Mouse (Mus musculus): ENCODE data around the gene Slc6a1.

Gene Slc6a1

DNA sequence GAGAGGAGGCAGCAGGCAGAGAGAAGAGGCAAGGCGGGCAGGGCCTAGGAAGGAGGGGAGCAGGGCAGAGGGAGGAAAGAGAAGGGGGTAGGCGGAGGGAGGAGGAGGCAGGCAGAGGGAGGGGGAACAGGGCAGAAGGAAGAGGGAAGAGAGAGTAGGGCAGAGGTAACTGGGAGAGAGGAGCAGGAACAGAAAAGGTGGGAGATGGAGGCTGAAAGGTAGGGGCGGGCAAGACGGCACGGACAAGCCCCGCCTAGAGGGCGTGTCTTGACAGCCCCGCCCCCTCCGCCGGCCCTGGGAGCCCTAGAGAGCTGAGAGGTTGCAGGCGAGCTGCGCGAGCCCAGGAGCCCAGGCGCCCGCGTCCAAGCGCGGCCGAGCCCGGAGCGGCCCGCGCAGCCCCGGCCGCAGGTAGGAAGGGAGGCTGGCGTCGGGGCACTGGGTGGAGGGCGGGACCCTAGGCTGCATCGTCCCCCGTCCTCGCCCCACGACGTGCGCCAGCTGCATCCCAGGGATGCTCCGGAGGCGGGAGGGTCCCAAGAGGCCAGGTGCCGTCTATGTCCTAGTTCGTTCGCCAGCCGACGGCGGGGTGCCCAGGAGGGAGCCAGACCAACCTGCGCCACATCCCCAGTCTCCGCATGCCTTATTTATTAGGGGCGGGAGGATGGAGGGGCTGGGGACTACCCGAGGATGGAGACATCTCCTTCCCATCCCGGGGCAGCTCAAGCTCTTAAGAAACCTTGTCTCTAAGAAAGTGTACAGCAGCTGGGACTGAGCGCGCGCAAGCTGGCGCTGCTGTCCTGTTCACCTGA is at the start of gene Slc6a1:
Gene Slc6a1 (plus strand): TSS at position 167 of the 809 bp plus-strand sequence.
- DNase-seq (ENCODE audit: low read depth), result no peak

DNA sequence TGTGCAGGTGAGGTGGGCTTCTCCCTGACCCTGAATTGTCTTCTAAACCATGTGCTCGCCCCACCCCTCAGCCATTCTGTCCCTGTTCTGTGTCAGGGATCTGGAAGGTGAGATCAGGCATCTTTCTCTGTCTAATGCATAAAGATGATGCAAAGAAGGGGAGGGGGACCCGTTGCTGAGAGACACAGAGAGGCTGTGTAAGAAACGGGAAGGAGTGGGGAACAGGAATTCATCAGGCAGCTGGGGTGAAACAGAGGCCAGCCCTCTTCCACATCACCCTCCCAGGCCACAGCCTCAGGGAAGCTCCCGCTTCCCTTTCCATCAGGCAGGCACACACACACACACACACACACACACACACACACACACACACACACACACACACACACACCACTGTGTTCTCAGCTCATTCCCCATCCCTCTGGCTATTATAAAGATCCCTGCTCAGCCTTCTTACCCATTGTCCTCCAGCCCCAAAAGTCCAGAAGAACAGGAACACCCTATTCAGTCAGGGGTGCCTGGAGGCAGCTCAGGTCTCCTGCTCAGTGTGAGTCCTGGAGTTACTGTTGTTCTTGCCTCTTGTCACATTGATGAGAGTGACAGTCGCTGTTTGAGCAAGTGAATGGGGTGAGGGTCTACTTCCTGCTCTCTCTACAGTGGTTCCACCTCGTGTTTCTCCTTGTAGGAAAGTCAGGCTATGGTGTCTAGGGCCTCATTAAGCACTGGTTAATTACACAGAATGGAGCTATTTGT is 43.4 kb upstream of the Slc6a1 start:
- DNase-seq (ENCODE audit: low read depth), result no peak

DNA sequence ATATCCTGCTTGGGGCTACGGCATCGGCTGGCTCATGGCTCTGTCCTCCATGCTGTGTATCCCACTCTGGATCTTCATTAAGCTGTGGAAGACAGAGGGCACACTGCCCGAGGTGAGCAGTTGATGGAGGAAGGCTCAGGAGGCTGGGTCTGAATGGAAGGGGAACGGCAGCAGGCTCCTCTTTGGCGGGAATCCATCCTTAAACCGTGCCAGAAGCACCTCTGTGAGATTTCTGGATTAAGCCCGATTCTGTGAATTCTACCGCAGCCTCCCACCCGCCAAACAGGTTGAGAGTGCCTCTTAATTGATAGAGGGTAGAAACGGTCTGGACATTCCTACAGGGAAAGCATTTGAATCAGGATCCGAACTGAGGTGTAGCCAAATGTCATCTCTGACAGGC is 36.8 kb upstream of the Slc6a1 start:
- no peak for DNase-seq (ENCODE audit: low read depth)

GRCm38 (mm10) chr6:114250311-114250710 is 32.1 kb upstream of the Slc6a1 start:
- DNase-seq (ENCODE audit: low read depth), result peak; percentile 2

DNA sequence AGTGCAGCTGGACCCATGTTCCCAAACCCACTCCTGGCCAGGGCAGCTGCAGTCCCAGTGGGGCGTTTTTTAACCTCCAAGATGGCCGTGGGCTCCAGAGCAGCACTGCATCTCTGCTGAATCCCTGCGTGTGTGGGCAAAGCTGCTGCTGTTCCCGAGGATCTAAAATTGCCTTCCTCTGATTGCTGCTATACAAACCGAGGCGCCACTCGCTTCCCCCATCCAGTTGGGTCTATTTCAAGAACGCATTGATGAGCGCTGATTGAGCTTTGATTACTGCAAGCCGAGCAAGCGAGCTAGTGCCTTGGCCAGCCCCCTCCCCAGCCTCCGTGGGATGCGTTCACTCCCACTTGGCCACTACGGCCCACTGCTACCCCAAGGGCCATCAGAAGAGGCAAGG is 27.5 kb upstream of the Slc6a1 start:
- DNase-seq (ENCODE audit: low read depth), result no peak

- no peak for DNase-seq (ENCODE audit: low read depth)
Observed at GRCm38 (mm10) chr6:114257762-114258361, 24.6 kb upstream of the Slc6a1 start.

DNA sequence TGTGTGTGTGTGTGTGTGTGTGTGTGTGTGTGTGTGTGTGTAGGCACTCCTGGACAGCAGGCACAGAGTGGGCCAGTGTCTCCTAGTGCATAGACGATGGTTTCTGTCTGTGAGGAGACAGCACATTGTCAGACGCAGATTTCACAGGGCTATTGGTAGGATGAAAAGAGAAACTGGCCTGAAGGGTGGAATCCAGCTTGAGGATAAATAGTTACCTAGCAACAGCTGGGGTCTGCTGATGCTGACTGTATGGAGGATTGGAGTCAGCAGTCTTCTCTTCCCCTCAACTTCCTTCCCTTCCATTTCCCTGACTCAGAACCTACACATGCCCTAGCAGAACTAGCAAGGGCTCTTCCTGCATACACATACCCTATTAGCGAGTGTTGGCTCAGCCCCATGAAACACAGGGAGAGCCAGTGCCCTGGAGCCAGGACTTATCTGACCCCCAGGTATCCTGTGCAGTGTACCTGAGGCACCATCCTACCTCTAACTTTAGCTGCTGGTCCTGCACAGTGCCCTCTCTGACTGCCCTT is 23.7 kb upstream of the Slc6a1 start:
- no peak for DNase-seq (ENCODE audit: low read depth)

DNA sequence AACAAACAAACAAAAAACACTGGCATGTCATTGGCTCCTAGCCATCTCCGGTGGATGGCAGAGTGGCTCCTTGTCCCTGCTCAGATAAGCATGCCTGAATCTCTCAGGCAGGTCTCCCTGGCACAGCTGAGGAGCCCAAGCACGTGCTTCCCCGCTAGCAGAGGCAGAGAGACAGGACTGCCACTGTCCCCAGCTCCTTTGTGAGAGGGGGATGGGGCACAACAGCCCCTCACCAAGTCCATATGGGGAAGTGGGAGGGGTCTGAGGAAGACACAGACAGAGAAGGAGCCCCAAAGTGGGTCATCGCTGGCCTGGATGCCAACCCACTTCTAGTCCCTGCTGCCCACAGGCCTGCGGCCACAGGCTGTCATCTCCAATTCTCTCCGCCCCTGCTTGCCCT is 20.8 kb upstream of the Slc6a1 start:
- DNase-seq (ENCODE audit: low read depth), result no peak

- no peak for DNase-seq (ENCODE audit: low read depth)
Observed at GRCm38 (mm10) chr6:114264010-114264409, 18.4 kb upstream of the Slc6a1 start.

DNA sequence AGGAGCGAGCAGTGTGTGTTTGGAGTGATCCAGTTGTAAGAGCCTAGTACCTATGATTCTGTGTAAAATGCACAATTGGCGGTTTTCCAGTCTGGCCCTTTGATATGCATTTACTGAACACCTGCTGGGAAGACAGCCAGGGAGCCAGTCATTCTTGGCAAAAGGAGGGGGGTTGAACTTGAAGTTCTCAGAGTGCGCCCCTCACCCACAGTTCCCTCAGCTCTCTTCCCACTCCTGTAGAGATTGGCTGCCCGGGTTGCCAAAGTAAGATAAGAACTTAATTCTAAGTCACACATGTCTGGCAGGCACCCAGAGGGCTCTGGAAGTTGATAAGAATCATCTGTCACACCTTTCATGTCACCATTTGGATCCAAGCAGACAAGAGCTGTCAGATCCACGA is 18.0 kb upstream of the Slc6a1 start:
- DNase-seq (ENCODE audit: low read depth), result no peak

- DNase-seq (ENCODE audit: low read depth), result no peak
Observed at GRCm38 (mm10) chr6:114266273-114266672, 16.2 kb upstream of the Slc6a1 start.

DNA sequence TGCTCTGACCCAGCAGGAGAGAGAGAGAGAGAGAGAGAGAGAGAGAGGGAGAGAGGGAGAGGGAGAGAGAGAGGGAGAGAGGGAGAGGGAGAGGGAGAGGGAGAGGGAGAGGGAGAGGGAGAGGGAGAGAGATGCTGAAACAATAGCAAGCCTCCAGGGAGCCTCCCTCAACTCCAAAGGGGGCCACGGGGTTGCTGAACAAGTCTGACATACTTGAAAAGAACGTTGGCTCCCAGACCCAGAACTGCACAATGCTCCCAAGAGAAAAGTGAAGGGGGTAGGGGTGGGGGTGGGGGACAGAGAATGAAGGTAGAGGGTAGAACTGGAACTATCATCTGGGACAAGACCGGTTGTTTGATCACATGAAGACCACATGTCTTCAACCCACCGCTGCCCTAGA is 14.5 kb upstream of the Slc6a1 start:
- DNase-seq (ENCODE audit: low read depth), result no peak

DNA sequence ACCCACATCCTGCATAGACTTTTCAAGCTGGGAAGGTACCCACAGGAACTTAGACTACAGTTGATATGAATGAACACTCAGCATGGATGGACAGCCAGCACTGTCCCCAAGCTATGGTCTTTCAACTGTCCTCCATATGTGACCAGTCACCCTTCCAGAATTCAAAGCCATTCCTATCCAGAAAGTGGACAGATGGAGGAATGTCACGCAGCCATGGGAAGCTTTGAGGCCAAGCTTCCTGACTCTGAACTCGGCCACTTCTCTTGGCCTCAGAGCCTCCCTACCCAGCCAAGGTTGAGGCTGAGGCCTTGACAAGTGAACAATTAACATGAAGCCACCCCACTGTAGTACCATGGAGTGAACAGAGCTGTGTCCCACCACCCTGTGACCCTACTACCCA is 12.8 kb upstream of the Slc6a1 start:
- DNase-seq (ENCODE audit: low read depth), result no peak

- DNase-seq (ENCODE audit: low read depth), result no peak
Observed at GRCm38 (mm10) chr6:114270799-114271198, 11.6 kb upstream of the Slc6a1 start.

DNA sequence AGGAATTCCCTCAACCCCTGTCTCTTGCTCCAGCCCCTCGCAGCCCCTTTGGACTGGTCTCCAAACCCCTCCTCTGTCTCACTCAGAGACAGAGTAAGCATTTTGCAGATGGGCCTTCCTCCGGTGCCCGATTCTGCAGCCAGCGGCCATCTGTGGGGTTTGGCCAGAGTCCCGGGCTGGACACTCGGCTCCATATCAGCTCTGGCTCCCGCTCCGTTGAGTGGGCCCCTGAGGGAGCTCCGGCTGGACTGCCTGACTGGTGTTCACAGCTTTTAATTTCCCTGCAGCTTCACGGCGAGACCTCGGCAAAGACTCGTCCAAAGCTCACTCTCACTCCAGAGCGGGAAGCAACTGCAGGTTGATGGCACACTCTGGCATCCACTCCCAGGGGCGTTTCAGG is 10.2 kb upstream of the Slc6a1 start:
- no peak for DNase-seq (ENCODE audit: low read depth)

- DNase-seq (ENCODE audit: low read depth), result no peak
Observed at GRCm38 (mm10) chr6:114273997-114274728, 8.3 kb upstream of the Slc6a1 start.

DNA sequence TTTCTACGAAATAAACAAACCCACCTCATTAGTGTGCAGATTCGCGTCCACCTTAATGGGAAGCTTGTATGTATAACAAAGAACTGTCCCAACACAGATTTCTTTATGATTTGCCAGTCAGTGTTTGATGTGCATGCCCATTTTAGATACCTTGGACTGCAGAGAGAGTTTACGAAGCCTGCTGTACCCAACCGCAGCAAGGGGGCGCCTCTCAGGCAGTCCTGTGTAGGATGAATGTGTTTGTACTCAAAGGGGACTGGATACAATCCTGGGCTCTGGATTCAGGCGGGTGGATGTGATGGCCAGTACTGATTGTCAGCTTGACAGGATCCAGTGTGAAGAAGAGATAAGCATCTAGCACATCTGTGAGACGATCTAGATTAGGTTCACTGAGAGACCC is 6.6 kb upstream of the Slc6a1 start:
- no peak for DNase-seq (ENCODE audit: low read depth)

GRCm38 (mm10) chr6:114283278-114283770 is 889 bp downstream of the Slc6a1 start:
- DNase-seq (ENCODE audit: low read depth), result no peak

GRCm38 (mm10) chr6:114283927-114284703 is 1.7 kb downstream of the Slc6a1 start:
- DNase-seq (ENCODE audit: low read depth), result no peak

- no peak for DNase-seq (ENCODE audit: low read depth)
Observed at GRCm38 (mm10) chr6:114285424-114285823, 3.0 kb downstream of the Slc6a1 start.

- no peak for DNase-seq (ENCODE audit: low read depth)
Observed at GRCm38 (mm10) chr6:114289106-114289505, 6.7 kb downstream of the Slc6a1 start.
